Mouse (Mus musculus) megakaryocyte, embryonic 14.5 days (primary cell): ENCODE data around the gene Efna2.

ENCODE experiments used
- FLI1 ChIP-seq: IDR thresholded peaks from 2 replicates; pipeline ENCODE4 v1.6.1; 2012; ENCODE audit warnings: low read length, inconsistent platforms, mixed read lengths
- GATA1 ChIP-seq: IDR thresholded peaks from 3 replicates; pipeline ENCODE4 v1.6.1; 2012; ENCODE audit warnings: mixed read lengths, low read length, inconsistent platforms, borderline replicate concordance

- TF ChIP-seq GATA1 = no peak
- no peak for TF ChIP-seq FLI1
These were observed 47.8 kb upstream of the Efna2 start for GRCm38 (mm10) chr10:80131316-80131951.
